Mouse (Mus musculus): ENCODE data around the gene Ush2a. TPM values are rescaled to one million over a fixed set of nuclear protein-coding genes. Genes with fewer than 3 reads are reported as not detected.

Gene Ush2a
- polyA plus RNA-seq, 1 experiment from 2014 or later = not detected

DNA sequence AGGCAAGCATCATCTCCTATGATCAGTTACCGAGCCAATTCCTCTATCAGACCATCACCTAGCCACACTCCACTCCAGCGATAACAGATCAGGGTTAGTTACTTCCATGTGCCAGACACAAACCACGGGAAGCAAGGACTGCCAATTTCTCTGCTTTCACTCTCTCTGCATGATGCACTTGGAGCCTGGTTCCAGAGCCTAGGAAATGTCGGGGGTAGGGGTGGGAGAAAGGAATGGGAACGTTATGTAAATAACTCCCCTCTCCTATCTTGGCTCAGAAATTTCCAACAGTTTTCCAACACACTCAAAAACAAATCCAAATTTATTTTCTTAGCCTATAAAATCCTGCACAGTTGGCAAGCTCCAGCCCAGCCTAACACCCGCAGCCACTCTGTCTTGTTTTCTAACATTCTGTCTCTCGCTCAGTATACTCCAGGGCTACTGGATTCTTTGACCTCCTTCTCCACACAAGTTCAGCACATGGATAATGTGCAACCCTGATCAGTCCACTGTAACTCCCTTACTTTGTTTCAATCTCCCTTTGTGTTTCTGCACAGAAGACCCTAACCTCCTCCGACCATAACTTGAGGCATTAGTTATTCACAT is 515.8 kb downstream of the Ush2a start:
- Histone ChIP-seq H3K9me3 (replicated peaks) (no peaks in the 10 kb centered on the region), H3K9ac (no peak overlapping the region), H3K4me1 (replicated peaks) (no peaks in the 10 kb centered on the region), H3K4me3 (replicated peaks) (no peak overlapping the region), H3K36me3 (no peaks in the 10 kb centered on the region), H3K27ac (no peak overlapping the region), H3K4me2 (no peak overlapping the region), H3K27me3 (no peaks in the 10 kb centered on the region)
- ATAC-seq (ENCODE audit: low read depth) (no peak), DNase-seq (no peak)
- 58% methylated on average over 8 of the region's 8 CpGs for whole genome bisulfite sequencing (ENCODE audit: insufficient replicate concordance)

DNA sequence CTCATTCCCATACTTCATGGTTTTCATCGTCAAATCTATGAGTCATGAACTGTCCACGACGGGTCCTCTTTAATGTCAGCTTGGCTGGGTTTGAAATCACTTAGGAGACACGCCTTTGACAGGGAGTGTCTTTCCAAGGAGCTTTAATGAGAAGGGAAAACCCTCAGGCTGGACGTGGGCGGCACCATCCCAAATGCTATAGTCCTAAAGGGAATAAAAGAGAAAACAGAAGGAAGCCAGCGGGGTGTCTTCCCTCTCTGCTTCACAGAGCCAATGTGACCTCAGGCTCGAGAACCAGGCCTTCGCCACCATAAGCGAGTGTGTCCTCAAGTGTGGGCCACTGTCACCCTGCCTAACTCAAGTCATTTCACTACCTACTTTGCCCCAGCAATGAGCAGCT is 523.2 kb downstream of the Ush2a start:
- DNase-seq (no peak), ATAC-seq (ENCODE audit: low read depth) (no peak)
- Histone ChIP-seq H3K9me3 (replicated peaks) (no peaks in the 10 kb centered on the region), H3K27me3 (no peaks in the 10 kb centered on the region), H3K9ac (no peak overlapping the region), H3K4me2 (no peak overlapping the region), H3K4me1 (replicated peaks) (no peaks in the 10 kb centered on the region), H3K4me3 (replicated peaks) (no peak overlapping the region), H3K27ac (no peak overlapping the region), H3K36me3 (no peaks in the 10 kb centered on the region)
- 72% methylated on average over 10 of the region's 10 CpGs for WGBS (ENCODE audit: insufficient replicate concordance)

DNA sequence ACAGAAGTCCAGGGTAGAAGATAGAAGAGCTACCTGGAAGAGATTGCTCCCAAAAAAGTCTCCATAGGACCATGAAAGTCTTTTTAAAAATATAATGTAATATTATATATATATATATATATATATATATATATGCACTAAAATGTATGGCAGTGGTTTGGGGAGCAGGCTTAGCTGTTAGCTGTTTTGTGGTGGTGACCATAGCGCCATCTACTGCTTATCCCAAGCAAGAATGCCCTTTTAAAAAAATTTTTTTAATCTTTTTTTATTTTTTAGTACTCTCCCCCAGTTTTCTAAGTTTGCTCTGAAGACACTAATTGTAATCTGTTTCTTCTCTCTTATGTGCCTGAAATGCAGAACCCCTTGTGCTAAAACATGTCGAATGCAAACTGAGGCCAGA is 543.2 kb downstream of the Ush2a start:
- H3K4me3 ChIP-seq (replicated peaks) = no peak overlapping the region
- WGBS (ENCODE audit: insufficient replicate concordance) = 25% methylated on average over 2 of the region's 2 CpGs
- no peak overlapping the region for H3K4me2 ChIP-seq
- H3K9ac ChIP-seq = no peak overlapping the region
- no peaks in the 10 kb centered on the region for H3K36me3 ChIP-seq
- DNase-seq = no peak
- no peaks in the 10 kb centered on the region for H3K27me3 ChIP-seq
- H3K27ac ChIP-seq = no peak overlapping the region
- no peak for ATAC-seq (ENCODE audit: low read depth)
- H3K9me3 ChIP-seq (replicated peaks) = no peaks in the 10 kb centered on the region
- H3K4me1 ChIP-seq (replicated peaks) = no peaks in the 10 kb centered on the region

DNA sequence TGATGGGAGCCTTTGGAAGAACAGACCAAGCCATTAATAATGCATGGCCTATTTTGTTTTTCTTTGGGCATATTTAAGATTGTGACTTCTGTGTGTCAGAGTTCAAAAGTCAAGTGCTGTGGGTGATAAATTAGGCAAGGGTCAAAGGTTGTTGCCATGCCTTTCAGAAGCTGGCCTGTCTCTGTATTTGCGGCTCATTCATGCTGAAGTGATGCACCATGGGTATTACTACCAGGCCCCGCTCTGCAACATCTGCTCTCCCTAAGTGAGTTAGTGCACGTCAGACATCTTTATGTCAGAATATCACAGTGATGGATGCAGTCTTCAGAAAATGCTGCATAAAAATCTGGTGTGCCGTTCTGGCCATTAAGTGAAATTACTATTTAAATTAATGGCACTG is 544.0 kb downstream of the Ush2a start:
- Histone ChIP-seq H3K9ac (no peak overlapping the region), H3K4me1 (replicated peaks) (no peaks in the 10 kb centered on the region), H3K36me3 (no peaks in the 10 kb centered on the region), H3K27ac (no peak overlapping the region), H3K4me2 (no peak overlapping the region), H3K27me3 (no peaks in the 10 kb centered on the region), H3K9me3 (replicated peaks) (no peaks in the 10 kb centered on the region), H3K4me3 (replicated peaks) (no peak overlapping the region)
- WGBS (ENCODE audit: insufficient replicate concordance) = 62% methylated on average over 4 of the region's 4 CpGs
- no peak for DNase-seq
- ATAC-seq (ENCODE audit: low read depth) = no peak

DNA sequence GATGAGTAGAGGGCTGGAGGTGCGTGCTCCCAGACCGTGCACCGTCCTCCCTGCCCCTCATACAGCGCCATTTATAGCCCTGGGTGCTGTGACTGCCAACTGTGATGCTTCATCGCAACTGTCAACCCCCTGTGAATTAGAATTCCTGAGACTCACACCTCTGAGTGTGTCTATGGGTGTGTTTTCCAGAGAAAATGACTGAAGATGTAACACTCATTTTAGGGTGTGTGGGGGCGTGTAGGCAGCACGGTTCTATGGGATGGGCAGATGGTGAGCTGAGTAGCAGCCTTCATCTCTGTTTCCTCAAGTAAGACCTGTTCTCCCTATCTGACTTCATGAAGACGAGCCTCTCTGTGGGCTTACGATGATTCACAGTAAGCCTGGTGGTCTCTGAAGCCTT is 548.8 kb downstream of the Ush2a start:
- H3K4me1 ChIP-seq (replicated peaks) = no peaks in the 10 kb centered on the region
- no peak overlapping the region for H3K9ac ChIP-seq
- H3K4me2 ChIP-seq = no peak overlapping the region
- H3K27ac ChIP-seq = no peak overlapping the region
- DNase-seq (no peak), ATAC-seq (ENCODE audit: low read depth) (no peak)
- H3K27me3 ChIP-seq = no peaks in the 10 kb centered on the region
- H3K4me3 ChIP-seq (replicated peaks) = no peak overlapping the region
- H3K36me3 ChIP-seq = no peaks in the 10 kb centered on the region
- 76% methylated on average over 9 of the region's 9 CpGs for WGBS (ENCODE audit: insufficient replicate concordance)
- no peaks in the 10 kb centered on the region for H3K9me3 ChIP-seq (replicated peaks)

DNA sequence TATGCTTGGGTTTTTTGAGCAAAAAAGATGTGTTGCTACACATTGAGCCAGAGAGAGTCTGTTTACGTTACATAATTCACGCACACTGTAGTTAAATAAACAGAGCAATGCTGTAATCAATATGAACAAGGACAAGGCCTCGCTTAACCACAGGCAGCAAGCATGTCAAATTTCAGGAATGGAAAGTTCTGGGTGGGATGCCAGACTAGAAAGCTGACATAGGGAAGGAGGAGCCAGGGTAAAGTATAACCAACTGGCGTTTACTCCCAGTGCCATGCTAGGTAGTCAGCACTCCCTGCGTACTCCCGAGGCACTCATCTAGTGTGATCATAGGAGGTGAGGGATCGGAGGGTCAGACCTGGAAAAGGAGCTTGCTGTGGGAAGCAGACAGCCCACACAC is 553.2 kb downstream of the Ush2a start:
- ATAC-seq (ENCODE audit: low read depth) (no peak), DNase-seq (no peak)
- Histone ChIP-seq H3K36me3 (no peaks in the 10 kb centered on the region), H3K4me2 (no peak overlapping the region), H3K4me1 (replicated peaks) (no peaks in the 10 kb centered on the region), H3K27ac (no peak overlapping the region), H3K27me3 (no peaks in the 10 kb centered on the region), H3K9ac (no peak overlapping the region), H3K9me3 (replicated peaks) (no peaks in the 10 kb centered on the region), H3K4me3 (replicated peaks) (no peak overlapping the region)
- WGBS (ENCODE audit: insufficient replicate concordance) = 66% methylated on average over 7 of the region's 7 CpGs

DNA sequence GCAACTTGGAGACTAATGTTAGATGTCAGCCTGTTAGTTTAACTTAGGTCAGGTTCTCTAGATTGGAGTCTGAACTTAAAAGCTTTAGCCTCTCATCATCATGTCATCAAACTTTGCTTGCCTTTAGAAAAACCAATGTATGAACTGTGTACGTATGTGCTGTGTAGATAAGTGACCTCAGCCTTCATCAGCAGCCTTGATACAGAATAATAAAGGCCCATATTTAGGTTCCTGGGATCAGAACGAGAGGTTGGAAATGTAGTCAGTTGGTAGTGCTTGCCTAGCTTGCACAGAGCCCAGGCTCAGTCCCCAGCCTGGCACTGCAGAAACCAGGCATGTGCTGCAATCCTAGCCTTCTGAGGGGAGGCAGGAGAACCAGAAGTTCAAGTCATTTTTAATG is 562.4 kb downstream of the Ush2a start:
- DNase-seq = no peak
- Histone ChIP-seq H3K9ac (no peak overlapping the region), H3K4me1 (replicated peaks) (peaks cover 11% of the 10 kb centered on the region), H3K36me3 (no peaks in the 10 kb centered on the region), H3K4me2 (no peak overlapping the region), H3K27ac (no peak overlapping the region), H3K27me3 (no peaks in the 10 kb centered on the region), H3K4me3 (replicated peaks) (no peak overlapping the region), H3K9me3 (replicated peaks) (no peaks in the 10 kb centered on the region)
- 21% methylated on average over 2 of the region's 2 CpGs for WGBS (ENCODE audit: insufficient replicate concordance)
- ATAC-seq (ENCODE audit: low read depth) = peak; percentile 67

DNA sequence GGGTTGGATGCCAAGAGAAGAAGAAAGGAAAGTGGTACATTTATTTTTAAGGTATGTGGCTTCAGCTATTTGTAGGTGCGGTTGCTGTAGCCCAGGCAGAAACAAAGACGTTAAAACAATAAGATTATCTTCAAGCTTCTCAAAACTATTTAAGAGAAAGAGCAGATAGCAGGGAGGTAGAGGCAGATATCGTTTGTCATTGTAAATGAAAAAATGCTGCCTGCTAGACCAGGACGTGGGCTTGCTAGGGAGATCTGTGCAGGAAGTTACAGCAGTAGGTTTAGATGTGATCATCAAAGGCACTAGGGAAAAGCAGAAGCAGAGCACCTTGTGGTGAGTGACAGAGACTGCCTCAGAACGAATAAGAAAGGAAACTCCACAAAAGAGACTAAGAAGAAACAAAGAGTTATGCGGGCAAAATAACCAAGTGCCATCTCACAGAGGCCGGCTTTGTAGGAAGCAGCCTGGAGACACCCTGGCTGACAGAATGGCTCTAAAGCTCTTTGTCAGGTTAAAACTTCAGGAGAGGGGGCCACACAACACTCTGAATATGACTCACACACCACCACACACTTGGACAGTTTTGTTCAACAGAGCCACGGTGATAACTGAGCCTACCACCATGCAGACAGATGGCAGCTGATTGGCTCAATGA is 563.2 kb downstream of the Ush2a start:
- WGBS (ENCODE audit: insufficient replicate concordance) = 31% methylated on average over 8 of the region's 8 CpGs
- Histone ChIP-seq H3K27ac (no peak overlapping the region), H3K27me3 (no peaks in the 10 kb centered on the region), H3K9ac (no peak overlapping the region), H3K4me1 (replicated peaks) (peaks cover 13% of the 10 kb centered on the region), H3K36me3 (no peaks in the 10 kb centered on the region), H3K9me3 (replicated peaks) (no peaks in the 10 kb centered on the region), H3K4me3 (replicated peaks) (no peak overlapping the region), H3K4me2 (no peak overlapping the region)
- ATAC-seq (ENCODE audit: low read depth) (peak; percentile 31; the same call in 1 of the 2 replicates), DNase-seq (no peak)

DNA sequence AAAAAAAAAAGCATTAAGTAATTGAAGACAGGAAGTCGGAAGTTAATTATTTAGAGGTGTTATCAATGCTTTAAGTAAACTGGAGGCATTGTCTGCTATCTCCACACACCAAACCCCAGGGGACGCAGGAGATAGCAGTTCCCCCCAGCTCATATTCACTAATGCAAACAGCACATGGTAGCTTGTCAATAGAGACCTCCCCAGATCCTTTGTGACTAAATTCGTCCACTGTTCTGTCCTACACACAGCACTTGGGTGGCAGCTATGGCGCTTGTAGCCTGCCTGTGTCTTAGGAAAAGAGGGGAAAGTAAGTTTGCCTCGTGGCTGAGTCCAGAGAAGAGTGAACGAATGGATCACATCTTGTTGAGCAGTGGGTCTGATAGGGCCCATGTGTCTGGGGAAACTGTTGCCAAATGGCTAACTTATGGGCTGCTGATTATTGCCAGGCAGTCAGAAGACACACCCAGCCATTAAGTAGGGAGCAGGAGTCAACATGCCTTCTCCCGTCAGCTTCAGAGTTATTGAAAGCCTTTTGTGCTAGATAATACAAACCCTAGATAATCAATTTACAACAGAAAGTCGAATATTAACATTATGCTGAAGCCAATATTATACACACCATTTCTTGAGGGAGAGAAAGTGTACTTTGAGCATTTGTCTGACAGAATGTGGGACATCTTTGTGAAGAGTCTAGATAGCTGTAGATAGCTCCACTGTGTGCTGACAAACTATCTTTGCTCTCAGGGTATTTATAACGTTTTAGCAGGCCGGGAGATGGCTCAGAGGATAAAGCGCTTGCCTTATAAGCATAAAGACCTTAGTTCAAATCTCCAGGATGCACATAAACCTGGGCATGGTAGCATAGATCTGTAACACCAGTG is 568.9 kb downstream of the Ush2a start:
- DNase-seq (peak; percentile 1), ATAC-seq (ENCODE audit: low read depth) (peak; percentile 91)
- H3K9me3 ChIP-seq (replicated peaks) = no peaks in the 10 kb centered on the region
- H3K9ac ChIP-seq = no peak overlapping the region
- H3K4me3 ChIP-seq (replicated peaks) = no peak overlapping the region
- H3K27ac ChIP-seq = peak overlapping the region; percentile 64; the same call in 1 of the 2 replicates
- H3K27me3 ChIP-seq = no peaks in the 10 kb centered on the region
- H3K4me2 ChIP-seq = 0 out of 2 replicates have a peak overlapping the region, but pooled peaks have one; percentile 5
- peaks cover 16% of the 10 kb centered on the region for H3K4me1 ChIP-seq (replicated peaks)
- 23% methylated on average over 11 of the region's 11 CpGs for WGBS (ENCODE audit: insufficient replicate concordance)
- H3K36me3 ChIP-seq = no peaks in the 10 kb centered on the region

DNA sequence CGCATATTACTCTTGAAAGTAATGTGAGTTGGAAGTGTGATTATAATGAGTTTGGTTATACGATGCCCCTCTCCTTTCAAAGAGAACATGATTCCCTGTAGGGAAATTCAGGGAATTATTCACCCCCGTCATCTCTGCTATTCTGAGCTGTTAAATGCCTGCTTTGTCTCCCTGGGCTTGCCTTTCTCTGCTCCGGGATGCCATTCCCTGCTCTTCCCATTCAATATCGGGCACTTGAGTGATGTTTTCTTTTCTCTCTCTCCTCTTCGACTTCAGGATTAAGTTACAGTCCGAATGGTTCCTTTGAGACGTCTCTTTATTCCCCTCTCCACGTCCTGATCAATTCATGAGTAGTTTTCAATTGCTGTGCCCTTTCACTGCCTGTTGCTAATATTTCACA is 572.1 kb downstream of the Ush2a start:
- peaks cover 16% of the 10 kb centered on the region for H3K4me1 ChIP-seq (replicated peaks)
- no peaks in the 10 kb centered on the region for H3K27me3 ChIP-seq
- H3K4me3 ChIP-seq (replicated peaks) = no peak overlapping the region
- H3K36me3 ChIP-seq = no peaks in the 10 kb centered on the region
- no peak for DNase-seq
- WGBS (ENCODE audit: insufficient replicate concordance) = 68% methylated on average over 9 of the region's 9 CpGs
- H3K9me3 ChIP-seq (replicated peaks) = no peaks in the 10 kb centered on the region
- no peak overlapping the region for H3K27ac ChIP-seq
- ATAC-seq (ENCODE audit: low read depth) = no peak
- no peak overlapping the region for H3K9ac ChIP-seq
- no peak overlapping the region for H3K4me2 ChIP-seq

DNA sequence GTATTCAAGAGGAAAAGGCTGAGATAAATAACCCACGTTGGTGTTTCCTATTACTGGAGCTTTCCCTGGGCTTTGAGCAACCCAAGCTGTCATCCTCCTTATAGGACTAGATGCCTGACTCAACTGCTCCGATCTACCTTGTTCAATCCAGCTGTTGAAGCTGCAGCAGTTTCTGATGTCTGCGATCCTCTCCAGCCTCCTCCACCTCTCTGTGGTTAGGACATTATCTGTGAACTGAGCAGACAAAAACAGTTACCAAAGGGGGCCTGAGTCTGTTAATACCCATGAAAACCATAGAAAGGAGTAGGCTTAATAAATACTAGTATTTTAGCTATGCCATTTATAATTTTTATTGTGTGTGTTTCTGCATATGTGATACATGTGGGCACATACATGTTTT is 572.9 kb downstream of the Ush2a start:
- Histone ChIP-seq H3K9ac (no peak overlapping the region), H3K4me3 (replicated peaks) (no peak overlapping the region), H3K4me1 (replicated peaks) (peaks cover 16% of the 10 kb centered on the region), H3K4me2 (no peak overlapping the region), H3K27ac (no peak overlapping the region), H3K36me3 (no peaks in the 10 kb centered on the region), H3K9me3 (replicated peaks) (no peaks in the 10 kb centered on the region), H3K27me3 (no peaks in the 10 kb centered on the region)
- DNase-seq (no peak), ATAC-seq (ENCODE audit: low read depth) (no peak)
- 40% methylated on average over 3 of the region's 3 CpGs for WGBS (ENCODE audit: insufficient replicate concordance)
